Mouse (Mus musculus) ES-E14 (cell line): Measurements from ENCODE around the gene Rptn.

Source experiments
- CHD2 ChIP-seq: IDR thresholded peaks from 2 replicates; pipeline ENCODE4 v1.6.1; 2014; ENCODE audit warnings: mild to moderate bottlenecking, low read depth, low read length, inconsistent platforms
- HCFC1 ChIP-seq: IDR thresholded peaks from 2 replicates; pipeline ENCODE4 v1.6.1; 2012; ENCODE audit warnings: low read length, inconsistent platforms, borderline replicate concordance; ENCODE audit not compliant: insufficient read depth
- MAFK ChIP-seq: IDR thresholded peaks from 2 replicates; pipeline ENCODE4 v1.6.1; 2014; ENCODE audit warnings: mild to moderate bottlenecking, low read depth, low read length, inconsistent platforms; ENCODE audit not compliant: insufficient read depth
- ZC3H11A ChIP-seq: IDR thresholded peaks from 2 replicates; pipeline ENCODE4 v1.6.1; 2012; ENCODE audit warnings: low read depth, mild to moderate bottlenecking, inconsistent platforms, low read length, borderline replicate concordance
- ZNF384 ChIP-seq: IDR thresholded peaks from 2 replicates; pipeline ENCODE4 v1.6.1; 2012; ENCODE audit warnings: low read depth, low read length, inconsistent platforms

DNA sequence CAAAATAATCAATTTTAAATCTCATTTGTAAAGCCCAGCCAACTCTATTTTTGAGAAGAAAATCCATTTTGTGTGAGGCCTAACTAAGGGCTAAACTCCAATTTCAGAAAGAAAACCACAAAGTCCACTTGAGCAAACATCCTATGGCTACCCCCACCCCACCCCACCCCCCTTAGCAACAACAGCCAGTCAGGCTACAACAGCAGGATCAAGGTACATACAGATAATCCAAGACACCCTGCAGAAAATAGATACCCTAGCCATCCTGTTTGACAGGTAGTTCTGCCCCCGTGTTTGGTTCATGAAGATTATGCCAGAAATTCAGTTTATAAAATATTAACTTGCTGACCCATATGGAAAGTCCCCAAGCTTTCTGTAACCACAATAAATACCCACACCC lies 25.3 kb upstream of the Rptn start:
- TF ChIP-seq HCFC1 = no peak
- TF ChIP-seq CHD2 = no peak
- TF ChIP-seq ZC3H11A = no peak
- TF ChIP-seq ZNF384 = no peak
- no peak for TF ChIP-seq MAFK
